9 mouse cellular contexts compared by ENCODE assay signal in genomic region chr10:80143664-80144063, GRCm38 (mm10). TPM values are rescaled to one million over a fixed set of nuclear protein-coding genes. Genes with fewer than 3 reads are reported as not detected.
A peak's percentile ranks its signal among the peaks of the same experiment; 100 is the strongest.
DNase-seq lines count a peak whose midpoint lies in the region; ATAC-seq and TF ChIP-seq lines count a peak whose summit lies in the region.
"Had no signal": no experiment of that assay in that cellular context is flagged by ENCODE, and none has a peak within 500 bp of the region (broad histone marks: within the 10 kb centered on the region; RNA-seq: fewer than 3 reads in every experiment).

No protein-coding gene starts in this region.

- 92% methylated on average over 7 of the region's 7 CpGs for WGBS in forebrain, embryonic 11.5 days
- WGBS in forebrain, embryonic 15.5 days = 94% methylated on average over 7 of the region's 7 CpGs
- WGBS in embryonic facial prominence, embryonic 10.5 days = 95% methylated on average over 7 of the region's 7 CpGs
- WGBS in limb, embryonic 12.5 days = 91% methylated on average over 7 of the region's 7 CpGs

- DNase-seq in forebrain, embryonic 11.5 days (ENCODE audit: low spot score) = no peak
- DNase-seq in left cerebral cortex, adult 2 months (ENCODE audit: extremely low spot score in 1 of 2, low spot score in 2 of 2) = no peak
- no peak for DNase-seq in left cerebral cortex, postnatal 4 days
- DNase-seq in embryonic facial prominence, embryonic 10.5 days (ENCODE audit: low spot score) = no peak
- no peak for DNase-seq in gastrocnemius, adult 18-20 months (ENCODE audit: low spot score)
- DNase-seq in gastrocnemius, postnatal 14 days = no peak
- DNase-seq: cerebellum, postnatal 10 days had no signal

- no peak overlapping the region for H3K27ac ChIP-seq in forebrain, embryonic 11.5 days (ENCODE audit: low read depth, low read length)
- H3K27ac ChIP-seq in forebrain, embryonic 15.5 days (replicated peaks) = no peak overlapping the region
- H3K27ac ChIP-seq in left cerebral cortex, adult 2 months = no peak overlapping the region
- H3K27ac ChIP-seq in embryonic facial prominence, embryonic 10.5 days (replicated peaks) = no peak overlapping the region
- no peak overlapping the region for H3K27ac ChIP-seq in limb, embryonic 12.5 days

- no peaks in the 10 kb centered on the region for H3K27me3 ChIP-seq in forebrain, embryonic 11.5 days (ENCODE audit: control insufficient read depth, insufficient read depth, low read length)
- H3K27me3 ChIP-seq in forebrain, embryonic 15.5 days = no peaks in the 10 kb centered on the region
- H3K27me3 ChIP-seq in embryonic facial prominence, embryonic 10.5 days (replicated peaks; ENCODE audit: low read depth, poor library complexity, severe bottlenecking) = 0 out of 2 replicates have a peak, but pooled peaks cover 8% of the 10 kb centered on the region
- peaks cover 19% of the 10 kb centered on the region for H3K27me3 ChIP-seq in limb, embryonic 12.5 days

- ATAC-seq in forebrain, embryonic 11.5 days (replicated peaks; ENCODE audit: low FRiP score) = no peak
- ATAC-seq in forebrain, embryonic 15.5 days (replicated peaks) = no peak
- no peak for ATAC-seq in limb, embryonic 12.5 days (ENCODE audit: insufficient number of reproducible peaks, insufficient read depth, low FRiP score, low TSS enrichment, low read depth)

- no peak for TF ChIP-seq CTCF in left cerebral cortex, adult 2 months (IDR thresholded peaks at IDR 0.05)

- H3K4me2 ChIP-seq in forebrain, embryonic 11.5 days (ENCODE audit: low read depth, low read length, severe bottlenecking) = no peak overlapping the region
- no peak overlapping the region for H3K4me2 ChIP-seq in forebrain, embryonic 15.5 days (replicated peaks)
- H3K4me2 ChIP-seq in limb, embryonic 12.5 days = 0 out of 2 replicates have a peak overlapping the region, but pooled peaks have one; percentile 91

- peaks cover 3% of the 10 kb centered on the region; the same call in 1 of the 2 replicates for H3K36me3 ChIP-seq in forebrain, embryonic 11.5 days (ENCODE audit: control insufficient read depth, insufficient read depth, low read length)
- peaks cover 17% of the 10 kb centered on the region for H3K36me3 ChIP-seq in forebrain, embryonic 15.5 days
- H3K36me3 ChIP-seq in embryonic facial prominence, embryonic 10.5 days (replicated peaks) = peaks cover 39% of the 10 kb centered on the region
- peaks cover 34% of the 10 kb centered on the region for H3K36me3 ChIP-seq in limb, embryonic 12.5 days

- intact Hi-C loops in left cerebral cortex, adult 2 months (cut with DNase I) = no loop called here
- intact Hi-C loops in left cerebral cortex, postnatal 4 days (cut with DNase I) = no loop called here
- intact Hi-C loops in gastrocnemius, postnatal 14 days (cut with DNase I; ENCODE audit: low total_unique reads) = loop anchor here (1.0 kb wide), 1 partner anchor 22 kb away; the partner anchor contains the start of gene Cirbp

- no peak overlapping the region for H3K9ac ChIP-seq in forebrain, embryonic 11.5 days (ENCODE audit: low read length)
- H3K9ac ChIP-seq in forebrain, embryonic 15.5 days (replicated peaks) = no peak overlapping the region
- no peak overlapping the region for H3K9ac ChIP-seq in limb, embryonic 12.5 days (replicated peaks)

- H3K4me1 ChIP-seq in forebrain, embryonic 11.5 days (replicated peaks; ENCODE audit: control insufficient read depth, insufficient read depth, low read length) = peaks cover 18% of the 10 kb centered on the region
- peaks cover 54% of the 10 kb centered on the region for H3K4me1 ChIP-seq in forebrain, embryonic 15.5 days
- peaks cover 83% of the 10 kb centered on the region for H3K4me1 ChIP-seq in embryonic facial prominence, embryonic 10.5 days
- H3K4me1 ChIP-seq in limb, embryonic 12.5 days (replicated peaks) = peaks cover 47% of the 10 kb centered on the region

- 0 out of 2 replicates have a peak overlapping the region, but pooled peaks have one; percentile 3 for H3K4me3 ChIP-seq in forebrain, embryonic 11.5 days (ENCODE audit: low read depth, low read length)
- H3K4me3 ChIP-seq in forebrain, embryonic 15.5 days = no peak overlapping the region
- peak overlapping the region; percentile 68 for H3K4me3 ChIP-seq in left cerebral cortex, adult 2 months
- H3K4me3 ChIP-seq in embryonic facial prominence, embryonic 10.5 days = peak overlapping the region; percentile 99; the same call in 1 of the 2 replicates
- H3K4me3 ChIP-seq in limb, embryonic 12.5 days (replicated peaks) = no peak overlapping the region; the same call in 1 of the 2 replicates

- H3K9me3 ChIP-seq in forebrain, embryonic 11.5 days (ENCODE audit: control insufficient read depth, low read length) = no peaks in the 10 kb centered on the region
- no peaks in the 10 kb centered on the region for H3K9me3 ChIP-seq in forebrain, embryonic 15.5 days
- no peaks in the 10 kb centered on the region for H3K9me3 ChIP-seq in embryonic facial prominence, embryonic 10.5 days
- no peaks in the 10 kb centered on the region for H3K9me3 ChIP-seq in limb, embryonic 12.5 days

RNA-seq across cellular contexts. Expression of gene Cbarp, which starts 3.0 kb away (rescaled TPM):
- 10.4 and 15.0 TPM in 2 replicates for polyA plus RNA-seq in forebrain, embryonic 11.5 days (2014; fragmentation: Nextera tagmentation; extraction: Ambion mirVana)
- polyA plus RNA-seq in forebrain, embryonic 15.5 days (2015; fragmentation: Nextera tagmentation; extraction: Ambion mirVana) = 29.7 and 39.5 TPM in 2 replicates
- 100 to 1,000 TPM; 431 to 456 TPM for total RNA-seq in left cerebral cortex, adult 2 months (2021)
- 100 to 1,000 TPM; 299 to 316 TPM for total RNA-seq in left cerebral cortex, postnatal 4 days (2021)
- polyA plus RNA-seq in embryonic facial prominence, embryonic 10.5 days (2016; fragmentation: Nextera tagmentation; extraction: Ambion mirVana) = 4.9 and 8.5 TPM in 2 replicates
- 4.9 and 5.6 TPM in 2 replicates for polyA plus RNA-seq in limb, embryonic 12.5 days (2016; fragmentation: Nextera tagmentation; extraction: Ambion mirVana)
- 1 to 10 TPM; 1.6 to 1.9 TPM for total RNA-seq in gastrocnemius, adult 18-20 months (2021)
- total RNA-seq in gastrocnemius, postnatal 14 days (2021) = 1 to 10 TPM; 1.6 TPM

RNA-seq across cellular contexts. Expression of gene Midn, which starts 4.4 kb away (rescaled TPM):
- polyA plus RNA-seq in forebrain, embryonic 11.5 days (2014; fragmentation: Nextera tagmentation; extraction: Ambion mirVana) = 58.3 and 66.4 TPM in 2 replicates
- polyA plus RNA-seq in forebrain, embryonic 15.5 days (2015; fragmentation: Nextera tagmentation; extraction: Ambion mirVana) = 33.0 and 34.9 TPM in 2 replicates
- total RNA-seq in left cerebral cortex, adult 2 months (2021) = 100 to 1,000 TPM in 1 of 2 experiments, 10 to 100 TPM in 1; 80.7 to 127 TPM
- 100 to 1,000 TPM; 158 to 163 TPM for total RNA-seq in left cerebral cortex, postnatal 4 days (2021)
- 22.2 TPM in 2 replicates for polyA plus RNA-seq in embryonic facial prominence, embryonic 10.5 days (2016; fragmentation: Nextera tagmentation; extraction: Ambion mirVana)
- polyA plus RNA-seq in limb, embryonic 12.5 days (2016; fragmentation: Nextera tagmentation; extraction: Ambion mirVana) = 30.6 and 38.0 TPM in 2 replicates
- total RNA-seq in gastrocnemius, adult 18-20 months (2021) = 10 to 100 TPM; 40.6 to 47.9 TPM
- 10 to 100 TPM; 40.3 to 43.6 TPM for total RNA-seq in gastrocnemius, postnatal 14 days (2021)

RNA-seq across cellular contexts. Expression of gene Atp5d, which starts 5.2 kb away (rescaled TPM):
- polyA plus RNA-seq in forebrain, embryonic 11.5 days (2014; fragmentation: Nextera tagmentation; extraction: Ambion mirVana) = 401 and 414 TPM in 2 replicates
- 437 and 444 TPM in 2 replicates for polyA plus RNA-seq in forebrain, embryonic 15.5 days (2015; fragmentation: Nextera tagmentation; extraction: Ambion mirVana)
- total RNA-seq in left cerebral cortex, adult 2 months (2021) = 100 to 1,000 TPM; 356 to 366 TPM
- 100 to 1,000 TPM; 247 to 270 TPM for total RNA-seq in left cerebral cortex, postnatal 4 days (2021)
- polyA plus RNA-seq in embryonic facial prominence, embryonic 10.5 days (2016; fragmentation: Nextera tagmentation; extraction: Ambion mirVana) = 491 and 493 TPM in 2 replicates
- polyA plus RNA-seq in limb, embryonic 12.5 days (2016; fragmentation: Nextera tagmentation; extraction: Ambion mirVana) = 460 and 465 TPM in 2 replicates
- 100 to 1,000 TPM; 573 to 611 TPM for total RNA-seq in gastrocnemius, adult 18-20 months (2021)
- 100 to 1,000 TPM; 657 to 736 TPM for total RNA-seq in gastrocnemius, postnatal 14 days (2021)

RNA-seq across cellular contexts. Expression of gene Cirbp, which starts 22.1 kb away (rescaled TPM):
- 82.0 and 83.4 TPM in 2 replicates for polyA plus RNA-seq in forebrain, embryonic 11.5 days (2014; fragmentation: Nextera tagmentation; extraction: Ambion mirVana)
- polyA plus RNA-seq in forebrain, embryonic 15.5 days (2015; fragmentation: Nextera tagmentation; extraction: Ambion mirVana) = 350 and 358 TPM in 2 replicates
- 10 to 100 TPM; 75.8 to 93.0 TPM for total RNA-seq in left cerebral cortex, adult 2 months (2021)
- 100 to 1,000 TPM; 211 to 228 TPM for total RNA-seq in left cerebral cortex, postnatal 4 days (2021)
- polyA plus RNA-seq in embryonic facial prominence, embryonic 10.5 days (2016; fragmentation: Nextera tagmentation; extraction: Ambion mirVana) = 93.2 and 110 TPM in 2 replicates
- polyA plus RNA-seq in limb, embryonic 12.5 days (2016; fragmentation: Nextera tagmentation; extraction: Ambion mirVana) = 166 and 175 TPM in 2 replicates
- 10 to 100 TPM; 28.9 to 37.5 TPM for total RNA-seq in gastrocnemius, adult 18-20 months (2021)
- 10 to 100 TPM; 41.4 to 41.5 TPM for total RNA-seq in gastrocnemius, postnatal 14 days (2021)

RNA-seq across cellular contexts. Expression of gene Stk11, which starts 28.1 kb away (rescaled TPM):
- 26.5 and 31.6 TPM in 2 replicates for polyA plus RNA-seq in forebrain, embryonic 11.5 days (2014; fragmentation: Nextera tagmentation; extraction: Ambion mirVana)
- polyA plus RNA-seq in forebrain, embryonic 15.5 days (2015; fragmentation: Nextera tagmentation; extraction: Ambion mirVana) = 20.3 and 21.5 TPM in 2 replicates
- total RNA-seq in left cerebral cortex, adult 2 months (2021) = 100 to 1,000 TPM; 102 to 106 TPM
- total RNA-seq in left cerebral cortex, postnatal 4 days (2021) = 100 to 1,000 TPM; 100 to 111 TPM
- polyA plus RNA-seq in embryonic facial prominence, embryonic 10.5 days (2016; fragmentation: Nextera tagmentation; extraction: Ambion mirVana) = 16.1 and 17.5 TPM in 2 replicates
- polyA plus RNA-seq in limb, embryonic 12.5 days (2016; fragmentation: Nextera tagmentation; extraction: Ambion mirVana) = 16.1 and 18.1 TPM in 2 replicates
- total RNA-seq in gastrocnemius, adult 18-20 months (2021) = 100 to 1,000 TPM; 145 to 148 TPM
- total RNA-seq in gastrocnemius, postnatal 14 days (2021) = 10 to 100 TPM; 87.6 to 98.0 TPM

Comparison
In these comparisons a context has a peak if more than half of its experiments do, and no peak if none do; other contexts are left out.
1. H3K4me3 ChIP-seq: peak in forebrain, embryonic 11.5 days (single experiment), left cerebral cortex, adult 2 months (single experiment) and embryonic facial prominence, embryonic 10.5 days (single experiment); none in forebrain, embryonic 15.5 days (single experiment) and limb, embryonic 12.5 days (single experiment).
2. RNA of gene Cbarp, which starts 3.0 kb away (total RNA-seq): 431 to 456 TPM in left cerebral cortex, adult 2 months and 299 to 316 TPM in left cerebral cortex, postnatal 4 days; 1.6 to 1.9 TPM in gastrocnemius, adult 18-20 months and 1.6 TPM in gastrocnemius, postnatal 14 days; every median in the first group is over 100 times any median in the second.